ENCODE assay signal across 22 mouse cellular contexts in the genomic region with DNA sequence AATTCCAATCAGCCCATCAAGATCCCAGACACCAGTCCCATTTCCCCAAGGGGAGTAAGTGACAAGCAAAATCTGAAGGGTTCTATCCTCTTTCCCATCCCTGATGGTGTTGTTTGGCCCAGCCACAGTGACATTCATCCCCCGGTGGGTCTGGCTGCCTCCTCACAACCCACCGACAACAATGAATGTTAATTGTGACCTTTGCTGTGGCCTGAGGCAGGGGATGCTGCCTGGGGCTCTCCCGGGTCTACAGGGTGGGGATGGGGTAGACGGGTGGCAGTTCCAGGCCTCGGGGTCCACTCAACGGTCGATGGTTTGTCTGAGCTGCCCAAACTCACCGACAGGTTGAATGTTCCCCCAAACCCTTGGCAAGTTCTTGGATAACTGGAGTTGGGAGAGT. TPM values are rescaled to one million over a fixed set of nuclear protein-coding genes. Genes with fewer than 3 reads are reported as not detected.
A peak's percentile ranks its signal among the peaks of the same experiment; 100 is the strongest.
DNase-seq lines count a peak whose midpoint lies in the region; ATAC-seq and TF ChIP-seq lines count a peak whose summit lies in the region.
"Had no signal": no experiment of that assay in that cellular context is flagged by ENCODE, and none has a peak within 500 bp of the region (broad histone marks: within the 10 kb centered on the region; RNA-seq: fewer than 3 reads in every experiment).

No protein-coding gene starts in this region.

- DNase-seq in hindbrain, embryonic 14.5 days (ENCODE audit: low spot score): no peak
- DNase-seq in hindbrain, embryonic 11.5 days (ENCODE audit: low spot score): no peak
- no peak for DNase-seq in thymus, adult 2 months
- no peak for DNase-seq in thymus, postnatal 36 days
- no peak for DNase-seq in urinary bladder, postnatal 14 days (ENCODE audit: low spot score)
- DNase-seq in urinary bladder, adult 2 months (ENCODE audit: low spot score): no peak
- DNase-seq: adrenal gland, postnatal 36 days; cerebellum, adult 11-12 months; cerebellum, postnatal 36 days; gastrocnemius, postnatal 25 days; heart, adult 2 months; lung, postnatal 4 days; thymus, postnatal 4 days had no signal

- H3K4me2 ChIP-seq in hindbrain, embryonic 14.5 days (replicated peaks): no peak overlapping the region
- no peak overlapping the region for H3K4me2 ChIP-seq in hindbrain, embryonic 11.5 days (replicated peaks; ENCODE audit: low read depth, low read length)
- H3K4me2 ChIP-seq in limb, embryonic 13.5 days (replicated peaks): no peak overlapping the region
- H3K4me2 ChIP-seq: heart, embryonic 15.5 days; lung, embryonic 15.5 days had no signal

- H3K4me3 ChIP-seq in hindbrain, embryonic 14.5 days (replicated peaks; ENCODE audit: low read length): no peak overlapping the region
- no peak overlapping the region for H3K4me3 ChIP-seq in hindbrain, embryonic 11.5 days (ENCODE audit: low read depth, low read length)
- H3K4me3 ChIP-seq in thymus, adult 2 months (ENCODE audit: control insufficient read depth, insufficient read depth, low read length): no peak overlapping the region
- H3K4me3 ChIP-seq in limb, embryonic 13.5 days: no peak overlapping the region
- H3K4me3 ChIP-seq: forebrain, embryonic 12.5 days; heart, adult 2 months; heart, embryonic 15.5 days; intestine, embryonic 15.5 days; limb, embryonic 12.5 days; lung, embryonic 15.5 days had no signal

- no peaks in the 10 kb centered on the region for H3K27me3 ChIP-seq in hindbrain, embryonic 14.5 days (ENCODE audit: control insufficient read depth, insufficient read depth, low read length)
- H3K27me3 ChIP-seq in hindbrain, embryonic 11.5 days (ENCODE audit: control insufficient read depth, insufficient read depth, low read length): no peaks in the 10 kb centered on the region
- no peaks in the 10 kb centered on the region for H3K27me3 ChIP-seq in thymus, adult 2 months (ENCODE audit: control insufficient read depth, insufficient read depth, low read length)
- H3K27me3 ChIP-seq in limb, embryonic 13.5 days: no peaks in the 10 kb centered on the region
- H3K27me3 ChIP-seq: forebrain, embryonic 12.5 days; heart, embryonic 15.5 days; intestine, embryonic 15.5 days; limb, embryonic 12.5 days; lung, embryonic 15.5 days had no signal

- no peak for TF ChIP-seq POLR2A in thymus, adult 2 months (IDR thresholded peaks at IDR 0.05; ENCODE audit: control insufficient read depth, extremely low read depth, insufficient read depth, low read length, poor library complexity)

- H3K4me1 ChIP-seq in hindbrain, embryonic 14.5 days (replicated peaks; ENCODE audit: control insufficient read depth, insufficient read depth, low read length): peaks cover 46% of the 10 kb centered on the region
- peaks cover 22% of the 10 kb centered on the region; the same call in 1 of the 2 replicates for H3K4me1 ChIP-seq in hindbrain, embryonic 11.5 days (replicated peaks; ENCODE audit: control insufficient read depth, insufficient read depth, low read length)
- peaks cover 52% of the 10 kb centered on the region for H3K4me1 ChIP-seq in thymus, adult 2 months (replicated peaks; ENCODE audit: control insufficient read depth, insufficient read depth, low read length)
- H3K4me1 ChIP-seq in limb, embryonic 13.5 days: peaks cover 56% of the 10 kb centered on the region

- WGBS in hindbrain, embryonic 14.5 days: 65% methylated on average over 8 of the region's 8 CpGs
- 68% methylated on average over 8 of the region's 8 CpGs for WGBS in hindbrain, embryonic 11.5 days
- WGBS in thymus, adult 2 months: 96% methylated on average over 8 of the region's 8 CpGs
- WGBS in limb, embryonic 13.5 days: 82% methylated on average over 8 of the region's 8 CpGs

- no peaks in the 10 kb centered on the region for H3K9me3 ChIP-seq in hindbrain, embryonic 14.5 days (ENCODE audit: control insufficient read depth, low read length)
- H3K9me3 ChIP-seq in hindbrain, embryonic 11.5 days (ENCODE audit: control insufficient read depth, low read length): no peaks in the 10 kb centered on the region
- H3K9me3 ChIP-seq in limb, embryonic 13.5 days: no peaks in the 10 kb centered on the region
- H3K9me3 ChIP-seq: forebrain, embryonic 12.5 days; G1E; heart, embryonic 15.5 days; intestine, embryonic 15.5 days; limb, embryonic 12.5 days; lung, embryonic 15.5 days had no signal

- no peak overlapping the region for H3K27ac ChIP-seq in hindbrain, embryonic 14.5 days
- no peak overlapping the region for H3K27ac ChIP-seq in hindbrain, embryonic 11.5 days (ENCODE audit: low read depth, low read length)
- H3K27ac ChIP-seq in thymus, adult 2 months (ENCODE audit: control insufficient read depth, insufficient read depth, low read length): peak overlapping the region; percentile 7; the same call in 1 of the 2 replicates
- H3K27ac ChIP-seq in limb, embryonic 13.5 days: no peak overlapping the region
- H3K27ac ChIP-seq: forebrain, embryonic 12.5 days; heart, adult 2 months; heart, embryonic 15.5 days; intestine, embryonic 15.5 days; limb, embryonic 12.5 days; liver, embryonic 14.5 days; lung, embryonic 15.5 days had no signal

- peaks cover 15% of the 10 kb centered on the region for H3K36me3 ChIP-seq in hindbrain, embryonic 14.5 days (replicated peaks; ENCODE audit: control insufficient read depth, insufficient read depth)
- peaks cover 9% of the 10 kb centered on the region; the same call in 1 of the 2 replicates for H3K36me3 ChIP-seq in hindbrain, embryonic 11.5 days (ENCODE audit: control insufficient read depth, insufficient read depth, low read length)
- H3K36me3 ChIP-seq in thymus, adult 2 months (ENCODE audit: control insufficient read depth, insufficient read depth, low read length): no peaks in the 10 kb centered on the region
- peaks cover 44% of the 10 kb centered on the region for H3K36me3 ChIP-seq in limb, embryonic 13.5 days
- H3K36me3 ChIP-seq: G1E; intestine, embryonic 15.5 days had no signal

- no peak for TF ChIP-seq CTCF in thymus, adult 2 months (IDR thresholded peaks at IDR 0.05; ENCODE audit: borderline replicate concordance, control insufficient read depth, extremely low read depth, insufficient read depth, low read length, poor library complexity)

- 0 out of 2 replicates have a peak overlapping the region, but pooled peaks have one; percentile 25 for H3K9ac ChIP-seq in hindbrain, embryonic 14.5 days
- no peak overlapping the region for H3K9ac ChIP-seq in hindbrain, embryonic 11.5 days (ENCODE audit: low read depth, low read length)
- peak overlapping the region; percentile 19; the same call in 1 of the 2 replicates for H3K9ac ChIP-seq in limb, embryonic 13.5 days
- H3K9ac ChIP-seq: forebrain, embryonic 12.5 days; heart, embryonic 15.5 days; intestine, embryonic 15.5 days; liver, embryonic 14.5 days; lung, embryonic 15.5 days had no signal

- no peak for ATAC-seq in hindbrain, embryonic 14.5 days (ENCODE audit: low FRiP score)
- no peak for ATAC-seq in hindbrain, embryonic 11.5 days (ENCODE audit: low FRiP score)
- no peak for ATAC-seq in limb, embryonic 13.5 days (ENCODE audit: low FRiP score, low read depth)
- ATAC-seq: intestine, embryonic 15.5 days had no signal

RNA-seq across cellular contexts. Expression of gene Nanos3, which starts 6.4 kb away (rescaled TPM):
- 7.8 and 10.4 TPM in 2 replicates for polyA plus RNA-seq in hindbrain, embryonic 14.5 days (2014; fragmentation: Nextera tagmentation; extraction: Ambion mirVana)
- 4.5 and 5.6 TPM in 2 replicates for polyA plus RNA-seq in hindbrain, embryonic 11.5 days (2014; fragmentation: Nextera tagmentation; extraction: Ambion mirVana)
- polyA plus RNA-seq in thymus, adult 2 months (2012; rRNA removed): 5.5 and 8.5 TPM in 2 replicates
- polyA plus RNA-seq in limb, embryonic 13.5 days (2015; fragmentation: Nextera tagmentation; extraction: Ambion mirVana): 5.7 TPM in 2 replicates
- 0.13 TPM in 1 of 2 replicates, not detected in the other for polyA plus RNA-seq in urinary bladder, adult 2 months (2012; rRNA removed)
- polyA plus RNA-seq: G1E had no signal

RNA-seq across cellular contexts. Expression of gene 4930432K21Rik, which starts 30.8 kb away (rescaled TPM):
- polyA plus RNA-seq in hindbrain, embryonic 14.5 days (2014; fragmentation: Nextera tagmentation; extraction: Ambion mirVana): 1.4 TPM in 2 replicates
- polyA plus RNA-seq in hindbrain, embryonic 11.5 days (2014; fragmentation: Nextera tagmentation; extraction: Ambion mirVana): 0.57 and 0.88 TPM in 2 replicates
- polyA plus RNA-seq in thymus, adult 2 months (2012; rRNA removed): 1.9 and 2.4 TPM in 2 replicates
- polyA plus RNA-seq in limb, embryonic 13.5 days (2015; fragmentation: Nextera tagmentation; extraction: Ambion mirVana): 1.6 and 2.0 TPM in 2 replicates
- polyA plus RNA-seq in urinary bladder, adult 2 months (2012; rRNA removed): 0.62 and 0.74 TPM in 2 replicates

RNA-seq across cellular contexts. Expression of gene Cc2d1a, which starts 30.9 kb away (rescaled TPM):
- 30.4 and 33.3 TPM in 2 replicates for polyA plus RNA-seq in hindbrain, embryonic 14.5 days (2014; fragmentation: Nextera tagmentation; extraction: Ambion mirVana)
- 8.5 and 8.8 TPM in 2 replicates for polyA plus RNA-seq in hindbrain, embryonic 11.5 days (2014; fragmentation: Nextera tagmentation; extraction: Ambion mirVana)
- 49.8 and 54.6 TPM in 2 replicates for polyA plus RNA-seq in thymus, adult 2 months (2012; rRNA removed)
- polyA plus RNA-seq in limb, embryonic 13.5 days (2015; fragmentation: Nextera tagmentation; extraction: Ambion mirVana): 27.6 and 29.3 TPM in 2 replicates
- 18.5 and 22.3 TPM in 2 replicates for polyA plus RNA-seq in urinary bladder, adult 2 months (2012; rRNA removed)

RNA-seq across cellular contexts. Expression of gene Podnl1, which starts 52.8 kb away (rescaled TPM):
- 0.48 and 0.59 TPM in 2 replicates for polyA plus RNA-seq in hindbrain, embryonic 14.5 days (2014; fragmentation: Nextera tagmentation; extraction: Ambion mirVana)
- 0.17 and 0.23 TPM in 2 replicates for polyA plus RNA-seq in hindbrain, embryonic 11.5 days (2014; fragmentation: Nextera tagmentation; extraction: Ambion mirVana)
- 6.6 and 7.7 TPM in 2 replicates for polyA plus RNA-seq in thymus, adult 2 months (2012; rRNA removed)
- 1.9 and 2.2 TPM in 2 replicates for polyA plus RNA-seq in limb, embryonic 13.5 days (2015; fragmentation: Nextera tagmentation; extraction: Ambion mirVana)
- 0.66 and 1.1 TPM in 2 replicates for polyA plus RNA-seq in urinary bladder, adult 2 months (2012; rRNA removed)
- polyA plus RNA-seq: neural tube, embryonic 11.5 days had no signal

RNA-seq across cellular contexts. Expression of gene Zswim4, which starts 58.3 kb away (rescaled TPM):
- polyA plus RNA-seq in hindbrain, embryonic 14.5 days (2014; fragmentation: Nextera tagmentation; extraction: Ambion mirVana): 20.0 and 20.6 TPM in 2 replicates
- polyA plus RNA-seq in hindbrain, embryonic 11.5 days (2014; fragmentation: Nextera tagmentation; extraction: Ambion mirVana): 22.5 and 26.1 TPM in 2 replicates
- 53.0 and 59.0 TPM in 2 replicates for polyA plus RNA-seq in thymus, adult 2 months (2012; rRNA removed)
- polyA plus RNA-seq in limb, embryonic 13.5 days (2015; fragmentation: Nextera tagmentation; extraction: Ambion mirVana): 23.5 and 23.9 TPM in 2 replicates
- polyA plus RNA-seq in urinary bladder, adult 2 months (2012; rRNA removed): 8.6 and 9.2 TPM in 2 replicates
